Mouse (Mus musculus) stomach, embryonic 16.5 days (tissue): ENCODE measurements around the gene Spats2l. TPM values are rescaled to one million over a fixed set of nuclear protein-coding genes. Genes with fewer than 3 reads are reported as not detected.
A peak's percentile ranks its signal among the peaks of the same experiment; 100 is the strongest.

Experiments
- ATAC-seq: fragments of 200-750 bp; cut with Nextera tagmentation; 2 replicates; pipeline ENCODE4 v1.8.0; 2017; ENCODE audit warnings: moderate number of reproducible peaks, moderate TSS enrichment; ENCODE audit not compliant: insufficient read depth, low FRiP score
- H3K27ac ChIP-seq: fragments of 300-500 bp; sonication (generic); 2 replicates; pipeline ENCODE4 v1.5.1; 2014; ENCODE audit warnings: low read length
- H3K27me3 ChIP-seq: fragments of 300-500 bp; sonication (generic); 2 replicates; pipeline ENCODE4 v1.6.1; 2014; ENCODE audit warnings: low read length, control low read depth, mixed read lengths; ENCODE audit not compliant: control insufficient read depth, insufficient read depth
- H3K36me3 ChIP-seq: fragments of 300-500 bp; sonication (generic); 2 replicates; pipeline ENCODE4 v1.6.1; 2014; ENCODE audit warnings: low read length; ENCODE audit not compliant: control insufficient read depth, insufficient read depth
- H3K4me1 ChIP-seq: fragments of 300-500 bp; sonication (generic); 2 replicates; pipeline ENCODE4 v1.6.1; 2014; ENCODE audit warnings: low read length, control low read depth, mixed read lengths; ENCODE audit not compliant: control insufficient read depth, insufficient read depth
- H3K4me2 ChIP-seq: fragments of 300-500 bp; sonication (generic); 2 replicates; pipeline ENCODE4 v1.6.1; 2014; ENCODE audit warnings: low read depth, low read length, mixed read lengths
- H3K4me3 ChIP-seq: fragments of 300-500 bp; sonication (generic); replicated peaks from 2 replicates; pipeline ENCODE4 v1.5.1; 2014; ENCODE audit warnings: mild to moderate bottlenecking, low read length
- H3K9ac ChIP-seq: fragments of 300-500 bp; sonication (generic); 2 replicates; pipeline ENCODE4 v1.6.1; 2014; ENCODE audit warnings: low read length
- H3K9me3 ChIP-seq: fragments of 300-500 bp; sonication (generic); replicated peaks from 2 replicates; pipeline ENCODE4 v1.6.1; 2016; ENCODE audit warnings: low read length, control low read depth; ENCODE audit not compliant: control insufficient read depth
- WGBS: fragments of 180-500 bp; shearing (Covaris S2); extraction: QIAGEN DNeasy Blood & Tissue Kit; methylation state at CpG from one replicate; pipeline ENCODE4 v1.1.7; 2014; 5-methylcytosine and 5-hydroxymethylcytosine counted together
- polyA plus RNA-seq: library from polyadenylated mRNA; unstranded; fragments of >200 nt; fragmentation: Nextera tagmentation; extraction: Ambion mirVana; gene quantifications from 2 replicates; pipeline ENCODE4 v1.2.1, GENCODE M21; 2015

The Spats2l gene
- polyA plus RNA-seq, 1 experiment from 2014 or later: 95.9 TPM

DNA sequence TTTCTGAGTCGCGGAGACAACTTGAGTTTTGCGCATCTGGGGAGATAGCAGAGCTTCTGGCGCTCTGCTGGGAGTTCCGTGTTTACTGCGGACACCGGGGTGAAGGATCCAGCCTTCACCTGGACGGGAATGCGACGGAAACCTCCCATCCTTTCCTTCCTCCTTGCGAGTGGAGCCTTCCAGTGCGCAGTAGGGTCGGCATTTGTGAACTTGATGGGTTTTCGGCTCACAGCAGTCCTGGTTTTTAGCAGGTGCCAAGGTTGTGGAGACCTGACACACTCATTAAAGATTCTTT lies 1.5 kb downstream of the Spats2l start:
- under 1% methylated on average over 14 of the region's 14 CpGs for WGBS
- peak overlapping the region; percentile 98 for H3K27ac ChIP-seq
- peak overlapping the region; percentile 72 for H3K4me2 ChIP-seq
- peak overlapping the region; percentile 99 for H3K9ac ChIP-seq
- H3K4me3 ChIP-seq: peak overlapping the region; percentile 89
- H3K9me3 ChIP-seq: no peaks in the 10 kb centered on the region
- ATAC-seq: no peak
- no peaks in the 10 kb centered on the region for H3K4me1 ChIP-seq
- no peaks in the 10 kb centered on the region for H3K27me3 ChIP-seq
- H3K36me3 ChIP-seq: no peaks in the 10 kb centered on the region

DNA sequence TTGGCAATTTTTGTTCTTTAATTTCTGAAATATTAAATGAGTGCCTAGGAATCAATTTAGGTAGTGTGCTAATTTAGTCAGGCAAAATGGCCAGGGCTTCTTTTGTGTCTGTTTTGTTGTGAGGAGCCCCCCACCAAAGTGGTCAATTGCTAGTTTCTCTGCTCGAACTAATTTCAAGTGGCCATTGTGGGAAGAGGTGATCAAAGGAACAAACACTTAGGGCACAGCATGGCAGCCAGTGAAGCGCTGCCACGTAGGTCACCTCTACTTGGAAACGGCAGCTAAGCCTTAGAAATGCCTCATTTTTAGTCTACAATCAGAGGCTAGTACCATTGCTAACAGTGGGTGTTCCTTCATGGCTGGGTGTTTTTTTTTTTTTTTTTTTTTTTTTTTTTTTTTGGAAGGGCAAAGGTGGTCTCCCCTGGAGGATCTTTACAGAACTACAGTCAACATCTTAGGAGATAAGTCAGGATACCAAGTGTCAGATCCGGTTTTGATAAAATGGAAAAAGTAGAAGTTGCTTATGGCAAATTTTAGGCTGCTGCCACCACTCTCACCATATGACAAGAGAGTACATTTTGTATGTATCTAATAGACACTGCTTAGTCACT lies 2.8 kb downstream of the Spats2l start:
- Histone ChIP-seq H3K27ac (no peak overlapping the region), H3K36me3 (no peaks in the 10 kb centered on the region), H3K9me3 (no peaks in the 10 kb centered on the region), H3K27me3 (no peaks in the 10 kb centered on the region), H3K9ac (no peak overlapping the region), H3K4me3 (no peak overlapping the region), H3K4me1 (no peaks in the 10 kb centered on the region), H3K4me2 (peak overlapping the region; percentile 31)
- no peak for ATAC-seq
- WGBS: 66% methylated on average over 5 of the region's 5 CpGs

DNA sequence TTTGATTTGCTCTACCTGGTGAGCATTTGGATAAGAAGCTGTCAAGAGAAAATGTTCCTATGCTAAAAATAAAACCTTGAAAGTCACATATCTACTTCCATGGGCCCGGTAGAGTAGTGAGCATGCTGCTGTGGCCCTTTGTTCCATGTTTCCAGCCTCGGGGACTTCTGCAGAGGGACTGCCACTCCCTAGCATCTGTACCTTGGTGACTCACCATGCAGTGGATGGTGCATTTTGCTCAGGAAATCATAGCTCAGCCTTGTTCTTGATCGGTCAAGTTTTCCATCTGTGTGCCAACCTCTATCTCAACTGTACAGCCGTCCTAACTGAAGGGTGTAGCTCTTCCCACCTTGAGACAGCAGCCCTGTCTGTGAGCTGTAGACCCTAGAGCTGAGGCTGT lies 10.3 kb downstream of the Spats2l start:
- H3K9ac ChIP-seq: no peak overlapping the region
- no peaks in the 10 kb centered on the region for H3K9me3 ChIP-seq
- H3K4me3 ChIP-seq: no peak overlapping the region
- H3K4me2 ChIP-seq: no peak overlapping the region
- H3K4me1 ChIP-seq: no peaks in the 10 kb centered on the region
- WGBS: 73% methylated on average over 4 of the region's 4 CpGs
- no peak for ATAC-seq
- H3K27ac ChIP-seq: no peak overlapping the region
- no peaks in the 10 kb centered on the region for H3K27me3 ChIP-seq
- H3K36me3 ChIP-seq: no peaks in the 10 kb centered on the region

DNA sequence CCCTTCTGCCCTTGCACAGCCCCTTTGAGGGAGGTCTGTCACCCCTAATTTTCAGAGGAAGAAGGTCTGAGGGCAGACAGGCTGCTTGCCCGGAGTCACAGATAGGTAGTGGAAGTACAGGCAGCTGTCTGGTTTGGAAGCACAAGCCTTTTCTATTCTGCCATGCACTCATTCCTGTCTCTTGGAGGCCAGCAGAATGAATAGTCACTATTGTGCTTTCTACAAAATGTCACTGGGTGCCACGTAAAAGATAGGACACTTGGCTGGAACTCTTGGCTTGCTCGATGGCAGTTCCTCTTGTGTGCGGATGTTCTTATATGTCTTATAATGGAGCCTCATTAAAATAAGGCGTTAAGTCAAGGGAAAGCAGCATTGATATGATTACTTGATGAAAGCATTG lies 15.9 kb downstream of the Spats2l start:
- Histone ChIP-seq H3K9ac (no peak overlapping the region), H3K4me1 (0 out of 2 replicates have a peak, but pooled peaks cover 2% of the 10 kb centered on the region), H3K9me3 (no peaks in the 10 kb centered on the region), H3K4me2 (no peak overlapping the region), H3K27ac (no peak overlapping the region), H3K4me3 (no peak overlapping the region), H3K36me3 (no peaks in the 10 kb centered on the region), H3K27me3 (no peaks in the 10 kb centered on the region)
- WGBS: 86% methylated on average over 5 of the region's 5 CpGs
- no peak for ATAC-seq

DNA sequence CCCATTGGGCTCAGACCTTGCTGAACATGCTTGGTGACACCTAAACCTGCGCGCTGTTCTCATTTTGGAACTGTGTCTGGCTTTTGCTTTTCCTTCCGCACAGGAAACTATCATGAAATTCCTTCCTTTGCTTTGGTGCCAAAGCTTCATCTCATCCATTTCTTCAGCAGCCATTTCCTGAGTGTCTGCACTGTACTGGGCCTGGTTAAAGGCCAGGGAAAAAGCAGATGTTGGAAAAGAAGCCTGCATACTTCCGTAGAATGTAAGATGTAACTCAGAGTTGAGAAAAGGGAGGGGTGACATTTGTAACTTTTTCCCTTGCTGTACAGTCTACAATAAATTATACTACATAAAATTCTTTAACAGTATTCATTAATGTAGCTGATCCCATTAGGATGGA lies 18.2 kb downstream of the Spats2l start:
- H3K4me1 ChIP-seq: 0 out of 2 replicates have a peak, but pooled peaks cover 2% of the 10 kb centered on the region
- 67% methylated on average over 4 of the region's 4 CpGs for WGBS
- no peaks in the 10 kb centered on the region for H3K27me3 ChIP-seq
- H3K36me3 ChIP-seq: no peaks in the 10 kb centered on the region
- no peak overlapping the region for H3K4me2 ChIP-seq
- H3K9me3 ChIP-seq: no peaks in the 10 kb centered on the region
- H3K9ac ChIP-seq: no peak overlapping the region
- peak overlapping the region; percentile 2; the same call in 1 of the 2 replicates for H3K27ac ChIP-seq
- H3K4me3 ChIP-seq: no peak overlapping the region
- ATAC-seq: peak; percentile 62; the same call in 1 of the 2 replicates

DNA sequence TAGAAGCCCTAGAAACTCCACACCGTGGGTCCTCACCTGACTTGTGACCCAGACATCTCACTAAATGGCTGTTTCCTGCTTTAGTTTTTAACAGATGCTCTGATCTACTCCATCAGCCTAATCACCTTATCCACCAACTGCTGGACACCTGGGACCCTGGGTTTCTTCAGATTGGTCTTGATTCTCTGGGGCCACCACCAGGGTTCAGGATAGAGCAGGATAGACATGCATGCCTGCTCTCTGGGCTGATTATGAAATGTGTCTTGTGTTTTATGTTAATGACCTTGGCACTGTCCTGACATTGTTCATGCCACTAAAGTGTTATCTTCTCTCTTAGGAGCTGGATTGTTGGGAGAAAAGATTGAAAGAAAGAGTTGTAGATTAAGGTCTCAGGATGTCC lies 21.9 kb downstream of the Spats2l start:
- Histone ChIP-seq H3K27me3 (no peaks in the 10 kb centered on the region), H3K36me3 (no peaks in the 10 kb centered on the region), H3K9ac (no peak overlapping the region), H3K4me3 (no peak overlapping the region), H3K4me2 (no peak overlapping the region), H3K27ac (no peak overlapping the region), H3K9me3 (no peaks in the 10 kb centered on the region), H3K4me1 (0 out of 2 replicates have a peak, but pooled peaks cover 2% of the 10 kb centered on the region)
- WGBS: 56% methylated on average over 1 of the region's 1 CpGs
- no peak for ATAC-seq

DNA sequence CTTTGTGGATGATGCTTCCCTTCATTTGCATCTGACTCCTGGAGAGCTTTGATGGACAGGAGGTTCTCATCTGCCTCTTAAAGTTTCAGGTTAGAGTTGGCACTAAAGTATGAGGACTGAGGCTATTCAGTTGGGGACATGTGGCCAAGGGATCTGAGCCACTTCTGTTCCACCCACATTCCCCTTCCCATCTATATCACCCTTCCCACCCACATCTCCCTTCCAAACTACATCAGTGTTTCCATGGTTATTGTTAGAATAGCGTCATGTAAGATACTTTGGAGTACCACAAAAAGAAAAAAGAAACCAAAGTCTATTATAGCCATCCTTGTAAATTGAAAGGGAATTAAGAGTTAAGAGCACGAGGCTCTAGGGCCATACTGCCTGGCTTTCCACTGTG lies 25.4 kb downstream of the Spats2l start:
- no peak overlapping the region for H3K9ac ChIP-seq
- H3K4me1 ChIP-seq: no peaks in the 10 kb centered on the region
- no peaks in the 10 kb centered on the region for H3K9me3 ChIP-seq
- no peak overlapping the region for H3K4me3 ChIP-seq
- H3K4me2 ChIP-seq: no peak overlapping the region
- no peaks in the 10 kb centered on the region for H3K36me3 ChIP-seq
- no peak for ATAC-seq
- no peaks in the 10 kb centered on the region for H3K27me3 ChIP-seq
- WGBS: 90% methylated on average over 2 of the region's 2 CpGs
- H3K27ac ChIP-seq: no peak overlapping the region

DNA sequence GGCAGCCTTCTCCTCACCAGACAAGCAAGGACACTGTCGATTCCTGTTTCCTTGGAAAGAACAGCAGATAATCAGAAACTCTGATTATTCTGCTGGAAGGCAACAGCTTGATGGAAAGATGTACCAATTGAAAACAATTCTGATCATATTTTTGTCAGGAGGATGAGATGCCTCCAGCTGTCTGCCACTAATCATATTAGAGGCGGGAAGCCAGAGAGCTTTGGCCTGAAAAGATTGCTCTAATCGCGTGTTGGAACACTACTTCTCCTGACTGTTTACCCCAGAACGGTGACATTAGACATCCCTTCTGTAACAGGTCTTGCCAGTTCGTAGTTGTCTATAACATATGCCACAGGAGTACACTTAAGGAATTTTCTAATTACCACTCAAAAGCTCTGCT lies 26.9 kb downstream of the Spats2l start:
- no peak for ATAC-seq
- Histone ChIP-seq H3K4me3 (no peak overlapping the region), H3K9ac (no peak overlapping the region), H3K36me3 (no peaks in the 10 kb centered on the region), H3K9me3 (no peaks in the 10 kb centered on the region), H3K27me3 (no peaks in the 10 kb centered on the region), H3K4me2 (no peak overlapping the region), H3K27ac (no peak overlapping the region), H3K4me1 (no peaks in the 10 kb centered on the region)
- 67% methylated on average over 6 of the region's 6 CpGs for WGBS

DNA sequence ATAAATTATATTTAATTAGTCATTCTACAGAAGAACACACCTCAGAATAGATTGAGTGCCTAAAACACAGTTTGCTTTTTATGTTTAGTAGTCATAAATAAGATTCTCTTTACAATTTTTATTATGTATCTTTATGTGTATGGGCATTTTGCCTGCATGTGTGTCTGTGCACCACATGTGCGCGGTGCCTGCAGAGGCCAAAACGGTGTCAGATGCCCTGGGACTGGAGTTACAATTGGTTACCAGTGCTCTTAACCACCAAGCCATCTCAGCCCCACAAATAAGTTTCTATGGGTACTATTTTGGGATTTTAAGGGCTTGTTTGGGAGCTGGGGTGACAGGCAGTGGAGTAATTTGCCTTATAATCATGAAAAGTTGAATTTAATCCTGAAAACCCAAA lies 32.2 kb downstream of the Spats2l start:
- no peak overlapping the region for H3K27ac ChIP-seq
- H3K9ac ChIP-seq: no peak overlapping the region
- no peak for ATAC-seq
- H3K4me1 ChIP-seq: no peaks in the 10 kb centered on the region
- H3K27me3 ChIP-seq: no peaks in the 10 kb centered on the region
- no peak overlapping the region for H3K4me2 ChIP-seq
- H3K9me3 ChIP-seq: peaks cover 5% of the 10 kb centered on the region
- no peak overlapping the region for H3K4me3 ChIP-seq
- H3K36me3 ChIP-seq: peaks cover 7% of the 10 kb centered on the region; the same call in 1 of the 2 replicates
- WGBS: 93% methylated on average over 3 of the region's 3 CpGs
